Mouse (Mus musculus) ZHBTc4 (cell line): ENCODE data around the gene Itpr2.

ENCODE experiments used
- DNase-seq: peaks from one replicate; pipeline ENCODE4 v3.0.0-alpha.2; 2011; ENCODE audit warnings: low read depth, low spot score

Gene Itpr2

GRCm38 (mm10) chr6:146228048-146228447, 274.0 kb downstream of the Itpr2 start:
- DNase-seq, result no peak

DNA sequence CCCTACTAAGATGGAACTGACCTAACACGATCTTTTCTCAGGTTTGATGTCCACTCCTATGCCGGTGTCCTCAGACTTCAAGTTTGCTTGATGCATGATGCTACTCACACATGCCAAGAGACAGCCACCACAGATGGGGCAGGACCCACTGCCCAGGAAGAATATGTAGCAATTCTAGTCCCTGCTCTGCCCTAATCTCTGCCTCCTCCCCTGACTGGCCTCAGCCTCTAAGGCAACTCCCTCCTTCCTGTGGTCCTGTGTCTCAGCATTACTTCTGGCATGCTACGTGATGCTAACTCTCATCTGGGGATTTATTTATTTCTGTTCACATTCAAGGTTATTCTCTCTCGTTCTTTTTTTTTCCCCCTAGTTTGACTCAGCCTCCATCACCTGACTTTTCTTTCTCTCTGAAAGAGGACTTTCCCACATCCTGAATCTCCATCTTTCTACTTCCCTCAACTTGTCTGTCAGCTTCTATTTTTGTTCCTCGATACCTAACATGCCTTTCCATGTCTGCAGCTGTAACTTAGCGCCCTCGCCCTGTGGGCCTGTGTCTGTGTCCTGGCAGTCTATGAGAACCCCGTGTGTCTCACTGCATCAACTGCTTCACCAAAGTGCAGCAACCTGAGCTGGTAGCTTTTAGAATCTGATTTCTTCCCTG, 279.5 kb downstream of the Itpr2 start:
- DNase-seq, result no peak

DNA sequence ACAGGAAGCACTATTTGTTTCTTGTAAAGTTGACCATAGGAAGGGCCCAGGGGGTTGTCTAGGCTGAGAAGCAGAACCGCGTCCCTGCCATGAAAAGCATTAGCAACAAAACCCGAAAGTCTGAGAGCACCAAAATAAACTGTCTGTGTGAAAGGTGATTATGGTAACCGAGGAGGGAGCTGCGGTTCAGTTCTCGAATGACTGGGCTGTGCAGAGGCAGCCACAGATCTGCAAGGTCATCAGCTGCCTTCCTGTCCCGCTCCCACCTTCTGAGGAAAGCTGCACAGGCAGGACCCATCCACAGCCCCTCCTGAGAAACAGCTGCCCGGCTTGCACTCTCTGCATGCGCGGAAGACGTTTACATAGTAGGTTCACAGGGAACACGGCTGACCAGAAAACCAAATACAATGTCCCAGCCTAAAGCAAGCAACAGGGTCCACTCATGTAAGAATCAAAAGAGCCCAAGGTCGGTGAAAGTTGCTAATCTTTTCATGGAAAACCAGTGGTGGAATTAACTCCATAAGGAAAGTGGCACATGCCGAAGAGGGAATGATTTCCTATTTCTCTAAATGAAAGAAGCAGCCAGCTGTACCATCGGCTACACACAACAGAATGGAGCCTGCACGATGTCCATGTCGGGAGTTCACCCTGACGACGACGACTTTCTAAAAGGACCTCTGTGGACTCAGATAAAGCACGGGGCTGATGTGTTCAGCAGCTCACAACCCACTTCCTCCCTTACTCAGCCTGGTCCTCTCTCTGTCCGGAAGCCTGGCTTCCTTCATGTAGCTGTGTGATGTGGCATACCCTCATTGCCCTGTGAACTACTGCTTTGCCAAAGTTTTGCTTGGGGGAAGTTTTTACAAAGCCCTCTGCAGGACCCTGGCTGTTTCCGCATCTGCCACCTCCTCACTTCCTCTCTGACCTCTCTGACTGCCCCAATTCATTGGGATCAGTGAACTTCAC, 280.4 kb downstream of the Itpr2 start:
- peak; percentile 34 for DNase-seq

- no peak for DNase-seq
Measured at GRCm38 (mm10) chr6:146220071-146220470, 282.0 kb downstream of the Itpr2 start.

GRCm38 (mm10) chr6:146219534-146219933, 282.5 kb downstream of the Itpr2 start:
- DNase-seq, result no peak

GRCm38 (mm10) chr6:146215302-146215701, 286.7 kb downstream of the Itpr2 start:
- DNase-seq, result no peak

GRCm38 (mm10) chr6:146212339-146212738, 289.7 kb downstream of the Itpr2 start:
- no peak for DNase-seq

DNA sequence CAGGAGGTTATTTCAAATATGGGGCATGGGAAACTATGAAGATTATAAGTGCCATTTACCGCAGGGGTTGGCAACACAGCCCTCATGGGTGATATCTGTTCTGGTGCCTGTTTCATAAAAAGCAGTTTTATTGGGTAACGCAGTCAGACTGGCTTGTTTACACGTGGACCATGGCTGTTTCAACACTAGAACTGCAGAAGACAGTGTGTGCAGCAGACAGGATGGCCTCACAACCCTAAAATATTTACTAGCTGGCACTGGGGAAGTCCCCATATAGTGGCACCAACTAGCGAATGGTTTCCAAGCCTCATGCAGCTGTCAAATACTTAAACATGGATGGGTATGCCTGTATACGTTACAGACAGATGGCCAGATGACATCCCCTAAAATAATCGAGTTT, 290.8 kb downstream of the Itpr2 start:
- no peak for DNase-seq

- DNase-seq, result no peak
Measured at GRCm38 (mm10) chr6:146208983-146209382, 293.0 kb downstream of the Itpr2 start.

- DNase-seq, result no peak
Measured at GRCm38 (mm10) chr6:146207204-146207959, 294.6 kb downstream of the Itpr2 start.

DNA sequence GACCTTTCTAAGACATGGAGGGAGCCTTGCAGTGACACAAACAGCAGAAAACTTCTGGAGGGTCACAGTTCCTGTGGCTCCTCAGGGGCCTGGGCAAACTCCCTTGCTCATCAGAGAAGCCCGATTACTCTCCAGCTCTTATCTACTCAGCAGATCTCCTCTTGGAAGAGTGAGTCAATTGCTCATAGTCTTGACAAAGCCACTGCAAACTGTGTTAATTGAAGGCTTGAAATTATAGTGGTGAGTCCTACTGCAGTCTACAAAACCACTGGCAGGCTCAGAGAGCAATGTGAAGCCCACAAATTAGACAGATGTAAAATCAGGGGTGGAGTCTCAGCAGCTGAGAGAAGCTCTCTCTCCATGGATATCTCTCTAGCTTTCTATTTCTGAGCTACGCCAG, 296.9 kb downstream of the Itpr2 start:
- DNase-seq, result no peak

- no peak for DNase-seq
Measured at GRCm38 (mm10) chr6:146204470-146204869, 297.6 kb downstream of the Itpr2 start.

DNA sequence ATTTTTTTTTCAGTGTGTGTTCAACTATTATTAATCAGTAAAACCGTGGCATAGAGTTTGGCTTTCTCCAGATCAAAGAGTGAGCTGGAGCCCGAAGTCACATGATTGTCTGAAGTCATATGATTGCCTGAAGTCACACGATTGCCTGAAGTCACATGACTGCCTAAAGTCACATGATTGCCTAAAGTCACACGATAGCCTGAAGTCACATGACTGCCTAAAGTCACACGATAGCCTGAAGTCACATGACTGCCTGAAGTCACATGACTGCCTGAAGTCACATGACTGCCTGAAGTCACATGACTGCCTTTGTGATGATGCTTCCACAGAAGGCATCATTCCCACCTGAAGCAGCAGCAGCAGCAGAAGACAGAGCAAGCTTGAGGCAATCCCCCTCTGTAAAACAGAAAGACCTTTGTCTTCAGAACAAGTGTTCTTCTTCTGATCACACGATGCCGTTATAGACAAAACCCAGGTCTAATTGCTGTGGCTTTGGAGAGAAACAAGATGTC, 304.1 kb downstream of the Itpr2 start:
- peak; percentile 51 for DNase-seq

DNA sequence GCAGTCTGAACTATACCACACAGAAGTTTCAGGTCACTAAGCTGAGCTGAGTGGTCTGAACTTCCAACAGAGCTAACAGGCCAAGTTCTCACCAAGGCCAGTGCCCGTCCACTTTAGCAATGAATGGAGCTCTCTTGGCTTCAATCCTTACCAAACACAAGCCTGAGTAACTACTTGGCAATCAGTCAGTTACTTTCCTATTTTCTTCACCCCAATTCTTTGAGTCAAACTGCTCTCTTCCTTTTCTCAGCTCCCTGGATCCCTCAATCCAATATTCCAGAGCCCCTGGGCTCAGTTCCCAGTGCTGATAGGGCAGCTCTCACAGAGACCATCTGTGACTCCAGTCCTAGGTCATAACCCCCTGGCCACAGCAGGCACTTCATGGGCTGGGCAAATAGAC, 305.3 kb downstream of the Itpr2 start:
- DNase-seq, result no peak

DNA sequence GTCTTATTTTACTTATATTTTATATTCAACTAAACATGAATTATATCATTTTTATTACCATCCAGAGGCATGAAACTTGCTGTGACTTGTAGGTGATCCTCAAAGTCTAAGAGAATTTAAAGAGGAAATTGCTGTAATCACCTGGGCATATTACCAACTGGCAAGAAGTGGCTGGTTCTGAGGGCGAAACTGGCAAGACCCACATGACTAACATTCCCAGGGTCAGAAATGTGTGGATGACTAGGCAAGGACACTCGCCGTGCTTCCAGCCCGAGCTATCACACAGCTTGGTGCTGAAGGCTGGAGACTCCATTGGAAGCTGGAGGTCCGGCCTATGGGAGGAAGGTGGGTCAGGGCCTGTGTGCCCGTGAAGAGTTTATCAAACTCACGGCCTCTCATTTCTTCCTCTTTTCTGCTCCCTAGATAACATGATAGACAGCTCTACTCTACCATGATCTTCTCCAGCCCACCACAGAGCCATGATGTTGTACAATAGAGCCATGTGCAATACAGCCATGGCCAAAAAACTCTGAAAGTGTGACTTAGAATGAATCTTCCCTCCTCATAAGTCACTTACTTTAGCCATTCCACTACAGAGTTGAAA, 306.1 kb downstream of the Itpr2 start:
- no peak for DNase-seq

GRCm38 (mm10) chr6:146191931-146192330, 310.1 kb downstream of the Itpr2 start:
- DNase-seq, result no peak

- DNase-seq, result no peak
Measured at GRCm38 (mm10) chr6:146190006-146190405, 312.0 kb downstream of the Itpr2 start.

DNA sequence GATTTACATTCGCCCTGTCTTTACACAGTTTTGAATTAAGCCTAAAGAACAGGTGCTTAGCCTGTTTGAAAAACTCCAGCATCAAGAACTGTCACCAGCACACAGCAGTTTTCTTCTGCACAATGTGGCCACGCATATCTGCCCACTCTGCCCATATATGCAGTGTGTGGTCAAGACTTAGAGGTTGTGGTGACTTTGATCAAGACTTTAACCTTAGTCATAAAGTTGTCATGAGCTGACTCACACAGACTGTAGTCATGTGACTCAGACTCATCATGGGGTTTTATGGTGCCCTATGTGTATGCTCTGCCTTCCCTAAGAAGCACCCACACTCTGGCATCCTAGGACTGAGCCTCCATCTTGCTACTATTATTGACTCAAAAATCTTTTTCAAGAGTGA, 316.5 kb downstream of the Itpr2 start:
- no peak for DNase-seq

DNA sequence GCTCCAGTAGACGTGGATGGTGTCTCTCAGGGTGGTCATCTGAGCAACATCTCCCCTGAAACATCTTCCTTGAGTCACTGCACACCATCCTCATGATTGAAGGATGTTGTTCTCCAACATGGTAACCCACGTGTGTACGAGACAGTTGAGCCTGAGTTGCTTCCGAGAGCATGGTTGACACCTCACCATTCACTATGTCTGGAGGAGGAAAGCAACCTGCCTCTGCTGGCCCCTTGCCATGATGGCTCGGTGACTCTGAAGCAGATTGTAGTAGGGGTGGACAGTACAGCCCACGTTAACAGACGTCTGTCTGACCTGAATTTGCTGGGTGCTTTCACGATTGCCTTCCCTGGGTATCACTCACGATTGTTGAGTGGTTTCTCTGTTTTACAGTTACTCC, 317.3 kb downstream of the Itpr2 start:
- no peak for DNase-seq

DNA sequence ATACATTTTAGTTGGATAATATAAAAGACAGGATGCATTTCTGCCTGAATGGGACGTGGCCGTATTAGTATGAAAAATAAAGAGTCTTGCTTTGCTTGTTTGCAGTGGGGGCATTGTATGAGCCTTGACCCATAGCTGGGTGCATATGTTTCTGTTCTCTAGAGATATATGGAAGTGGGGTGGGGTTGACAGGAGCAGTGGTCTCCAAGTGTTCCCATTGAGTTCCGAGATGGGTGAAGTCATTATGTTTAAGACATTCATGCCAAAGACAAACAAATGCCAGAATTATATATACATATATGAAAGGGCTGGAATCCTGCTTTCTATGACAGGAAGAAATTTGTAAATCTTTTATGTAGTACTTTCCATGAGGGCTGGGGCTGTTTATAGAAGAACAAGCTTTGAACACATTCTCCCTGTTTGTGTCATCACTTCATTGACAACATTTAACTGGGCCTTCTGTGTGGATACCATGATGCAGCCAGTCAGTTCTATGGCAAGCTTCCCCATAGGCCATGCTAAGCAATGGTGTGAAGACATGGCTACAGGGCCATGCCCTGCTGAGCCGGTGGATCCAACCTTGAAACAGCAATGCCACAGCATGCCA, 327.3 kb downstream of the Itpr2 start:
- no peak for DNase-seq

- peak; percentile 6 for DNase-seq
Measured at GRCm38 (mm10) chr6:146170603-146171051, 331.4 kb downstream of the Itpr2 start.
